8 mouse cellular contexts compared by ENCODE assay signal in the genomic region with DNA sequence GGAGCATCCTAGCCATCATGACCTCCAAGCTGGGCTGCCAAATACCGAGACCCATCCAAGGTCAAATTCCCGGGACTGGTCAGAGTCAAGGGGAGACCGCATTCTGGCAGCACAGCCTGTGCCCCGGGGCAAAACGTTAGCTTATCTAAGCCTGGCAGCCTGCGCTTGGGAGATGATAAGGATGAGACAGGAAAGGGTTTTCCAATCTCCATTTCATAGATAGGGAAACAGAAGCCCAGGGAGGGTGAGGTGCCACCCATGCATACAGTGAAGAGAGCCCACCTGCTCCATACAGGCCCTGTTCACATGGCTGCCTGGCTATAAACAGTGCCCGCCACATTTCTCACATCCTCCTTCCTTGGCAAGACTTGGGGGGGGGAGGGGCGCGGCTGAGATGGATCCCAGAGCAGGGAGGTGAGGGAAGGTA. TPM values are rescaled to one million over a fixed set of nuclear protein-coding genes. Genes with fewer than 3 reads are reported as not detected.
DNase-seq lines count a peak whose midpoint lies in the region; ATAC-seq and TF ChIP-seq lines count a peak whose summit lies in the region.

No protein-coding gene starts in this region.

- H3K9me3 ChIP-seq in hindbrain, embryonic 10.5 days, result no peaks in the 10 kb centered on the region
- no peaks in the 10 kb centered on the region for H3K9me3 ChIP-seq in hindbrain, embryonic 11.5 days (ENCODE audit: control insufficient read depth, low read length)
- H3K9me3 ChIP-seq in heart, embryonic 12.5 days (replicated peaks), result no peaks in the 10 kb centered on the region
- H3K9me3 ChIP-seq in megakaryocyte, embryonic 14.5 days, result no peaks in the 10 kb centered on the region

- no peak for TF ChIP-seq POLR2A in bone marrow, adult 2 months (IDR thresholded peaks at IDR 0.05; ENCODE audit: borderline replicate concordance, control insufficient read depth, low read depth, low read length)

- H3K4me2 ChIP-seq in hindbrain, embryonic 11.5 days (replicated peaks; ENCODE audit: low read depth, low read length), result no peak overlapping the region
- H3K4me2 ChIP-seq in heart, embryonic 12.5 days, result peak overlapping the region; percentile 15

- no peak for DNase-seq in hindbrain, embryonic 10.5 days (ENCODE audit: low spot score)
- DNase-seq in hindbrain, embryonic 11.5 days (ENCODE audit: low spot score), result no peak
- peak; percentile 59 to 84 for DNase-seq in kidney, postnatal 25 days
- DNase-seq in thymus, postnatal 10 days (ENCODE audit: low spot score in 2 of 2), result no peak

- no peak for ATAC-seq in hindbrain, embryonic 11.5 days (ENCODE audit: low FRiP score)
- peak; percentile 56 for ATAC-seq in heart, embryonic 12.5 days (ENCODE audit: insufficient number of reproducible peaks, low FRiP score)
- ATAC-seq in inflammation-experienced regulatory T-cells, adult 6 months, result no peak

- H3K27me3 ChIP-seq in hindbrain, embryonic 10.5 days (ENCODE audit: insufficient read depth, poor library complexity, severe bottlenecking), result peaks cover 58% of the 10 kb centered on the region
- H3K27me3 ChIP-seq in hindbrain, embryonic 11.5 days (ENCODE audit: control insufficient read depth, insufficient read depth, low read length), result no peaks in the 10 kb centered on the region; the same call in 1 of the 2 replicates
- H3K27me3 ChIP-seq in heart, embryonic 12.5 days (replicated peaks), result peaks cover 22% of the 10 kb centered on the region
- H3K27me3 ChIP-seq in megakaryocyte, embryonic 14.5 days (replicated peaks), result no peaks in the 10 kb centered on the region

- 60% methylated on average over 9 of the region's 9 CpGs for WGBS in hindbrain, embryonic 10.5 days
- 61% methylated on average over 9 of the region's 9 CpGs for WGBS in hindbrain, embryonic 11.5 days
- 17% methylated on average over 9 of the region's 9 CpGs for WGBS in bone marrow, adult 2 months
- WGBS in heart, embryonic 12.5 days, result 5% methylated on average over 9 of the region's 9 CpGs

- TF ChIP-seq CTCF in bone marrow, adult 2 months (IDR thresholded peaks at IDR 0.05; ENCODE audit: control insufficient read depth, insufficient read depth, low read length), result no peak

- H3K36me3 ChIP-seq in hindbrain, embryonic 10.5 days, result no peaks in the 10 kb centered on the region
- H3K36me3 ChIP-seq in hindbrain, embryonic 11.5 days (ENCODE audit: control insufficient read depth, insufficient read depth, low read length), result no peaks in the 10 kb centered on the region
- H3K36me3 ChIP-seq in heart, embryonic 12.5 days, result no peaks in the 10 kb centered on the region
- peaks cover 97% of the 10 kb centered on the region for H3K36me3 ChIP-seq in megakaryocyte, embryonic 14.5 days (replicated peaks; ENCODE audit: low read length)

- H3K27ac ChIP-seq in hindbrain, embryonic 10.5 days, result peak overlapping the region; percentile 16; the same call in 1 of the 2 replicates
- no peak overlapping the region for H3K27ac ChIP-seq in hindbrain, embryonic 11.5 days (ENCODE audit: low read depth, low read length)
- H3K27ac ChIP-seq in bone marrow, adult 2 months (ENCODE audit: control insufficient read depth, insufficient read depth, low read depth, low read length, poor library complexity), result peak overlapping the region; percentile 2; the same call in 1 of the 2 replicates
- peak overlapping the region; percentile 66 for H3K27ac ChIP-seq in heart, embryonic 12.5 days (ENCODE audit: poor library complexity, severe bottlenecking)

- H3K4me3 ChIP-seq in hindbrain, embryonic 10.5 days, result no peak overlapping the region
- no peak overlapping the region for H3K4me3 ChIP-seq in hindbrain, embryonic 11.5 days (ENCODE audit: low read depth, low read length)
- no peak overlapping the region for H3K4me3 ChIP-seq in bone marrow, adult 2 months (replicated peaks; ENCODE audit: control insufficient read depth, low read depth, low read length)
- no peak overlapping the region for H3K4me3 ChIP-seq in heart, embryonic 12.5 days
- H3K4me3 ChIP-seq in megakaryocyte, embryonic 14.5 days (replicated peaks), result peak overlapping the region; percentile 88

- no peak overlapping the region for H3K9ac ChIP-seq in hindbrain, embryonic 11.5 days (ENCODE audit: low read depth, low read length)
- H3K9ac ChIP-seq in heart, embryonic 12.5 days, result peak overlapping the region; percentile 23; the same call in 1 of the 2 replicates

- H3K4me1 ChIP-seq in hindbrain, embryonic 10.5 days (replicated peaks), result peaks cover 67% of the 10 kb centered on the region
- H3K4me1 ChIP-seq in hindbrain, embryonic 11.5 days (replicated peaks; ENCODE audit: control insufficient read depth, insufficient read depth, low read length), result 0 out of 2 replicates have a peak, but pooled peaks cover 2% of the 10 kb centered on the region
- H3K4me1 ChIP-seq in bone marrow, adult 2 months (ENCODE audit: control insufficient read depth, insufficient read depth, low read length), result peaks cover 17% of the 10 kb centered on the region
- H3K4me1 ChIP-seq in heart, embryonic 12.5 days (replicated peaks), result peaks cover 82% of the 10 kb centered on the region
- peaks cover 100% of the 10 kb centered on the region for H3K4me1 ChIP-seq in megakaryocyte, embryonic 14.5 days

RNA-seq across cellular contexts. Expression of a gene that starts 32.6 kb away (rescaled TPM):
- 2.2 and 5.4 TPM in 2 replicates for polyA plus RNA-seq in hindbrain, embryonic 10.5 days (2016; fragmentation: Nextera tagmentation; extraction: Ambion mirVana)
- polyA plus RNA-seq in hindbrain, embryonic 11.5 days (2014; fragmentation: Nextera tagmentation; extraction: Ambion mirVana), result 7.3 and 8.9 TPM in 2 replicates
- polyA plus RNA-seq in bone marrow, adult 2 months (2011; ENCODE audit: insufficient read depth, insufficient read length, low replicate concordance, missing spikeins), result 16.3 and 58.8 TPM in 2 replicates
- 6.2 TPM in 2 replicates for polyA plus RNA-seq in heart, embryonic 12.5 days (2016; fragmentation: Nextera tagmentation; extraction: Ambion mirVana)
- polyA plus RNA-seq in megakaryocyte, embryonic 14.5 days (2012; ENCODE audit: insufficient read depth, low replicate concordance), result 54.9 and 189 TPM in 2 replicates
- polyA plus RNA-seq in inflammation-experienced regulatory T-cells, adult 6 months (2017; shearing (Covaris generic)), result under 1 TPM; 0.31 to 0.54 (median 0.52) TPM

RNA-seq across cellular contexts. Expression of a gene that starts 43.8 kb away (rescaled TPM):
- polyA plus RNA-seq in hindbrain, embryonic 10.5 days (2016; fragmentation: Nextera tagmentation; extraction: Ambion mirVana), result not detected in 2 replicates
- not detected in 2 replicates for polyA plus RNA-seq in hindbrain, embryonic 11.5 days (2014; fragmentation: Nextera tagmentation; extraction: Ambion mirVana)
- not detected in 2 replicates for polyA plus RNA-seq in bone marrow, adult 2 months (2011; ENCODE audit: insufficient read depth, insufficient read length, low replicate concordance, missing spikeins)
- not detected in 2 replicates for polyA plus RNA-seq in heart, embryonic 12.5 days (2016; fragmentation: Nextera tagmentation; extraction: Ambion mirVana)
- polyA plus RNA-seq in megakaryocyte, embryonic 14.5 days (2012; ENCODE audit: insufficient read depth, low replicate concordance), result 0.25 TPM in 1 of 2 replicates, not detected in the other
- not detected for polyA plus RNA-seq in inflammation-experienced regulatory T-cells, adult 6 months (2017; shearing (Covaris generic))

RNA-seq across cellular contexts. Expression of a gene that starts 54.9 kb away (rescaled TPM):
- 53.3 and 68.5 TPM in 2 replicates for polyA plus RNA-seq in hindbrain, embryonic 10.5 days (2016; fragmentation: Nextera tagmentation; extraction: Ambion mirVana)
- 48.3 and 60.2 TPM in 2 replicates for polyA plus RNA-seq in hindbrain, embryonic 11.5 days (2014; fragmentation: Nextera tagmentation; extraction: Ambion mirVana)
- polyA plus RNA-seq in bone marrow, adult 2 months (2011; ENCODE audit: insufficient read depth, insufficient read length, low replicate concordance, missing spikeins), result 14.0 and 36.5 TPM in 2 replicates
- polyA plus RNA-seq in heart, embryonic 12.5 days (2016; fragmentation: Nextera tagmentation; extraction: Ambion mirVana), result 45.1 and 45.8 TPM in 2 replicates
- 2.2 TPM in 1 of 2 replicates, not detected in the other for polyA plus RNA-seq in megakaryocyte, embryonic 14.5 days (2012; ENCODE audit: insufficient read depth, low replicate concordance)
- polyA plus RNA-seq in inflammation-experienced regulatory T-cells, adult 6 months (2017; shearing (Covaris generic)), result 10 to 100 TPM; 57.7 to 82.5 (median 80.6) TPM

RNA-seq across cellular contexts. Expression of a gene that starts 55.1 kb away (rescaled TPM):
- 7.1 and 7.2 TPM in 2 replicates for polyA plus RNA-seq in hindbrain, embryonic 10.5 days (2016; fragmentation: Nextera tagmentation; extraction: Ambion mirVana)
- polyA plus RNA-seq in hindbrain, embryonic 11.5 days (2014; fragmentation: Nextera tagmentation; extraction: Ambion mirVana), result 4.7 and 6.2 TPM in 2 replicates
- 18.7 and 40.6 TPM in 2 replicates for polyA plus RNA-seq in bone marrow, adult 2 months (2011; ENCODE audit: insufficient read depth, insufficient read length, low replicate concordance, missing spikeins)
- 12.7 and 13.5 TPM in 2 replicates for polyA plus RNA-seq in heart, embryonic 12.5 days (2016; fragmentation: Nextera tagmentation; extraction: Ambion mirVana)
- polyA plus RNA-seq in megakaryocyte, embryonic 14.5 days (2012; ENCODE audit: insufficient read depth, low replicate concordance), result 12.6 and 15.3 TPM in 2 replicates
- polyA plus RNA-seq in inflammation-experienced regulatory T-cells, adult 6 months (2017; shearing (Covaris generic)), result 10 to 100 TPM in 2 of 3 experiments, 1 to 10 TPM in 1; 8.3 to 11.6 (median 10.6) TPM

Comparison
In these comparisons a context has a peak if more than half of its experiments do, and no peak if none do; other contexts are left out.
1. DNase-seq: peak in kidney, postnatal 25 days (2 of 2); none in hindbrain, embryonic 10.5 days (single experiment), hindbrain, embryonic 11.5 days (single experiment) and thymus, postnatal 10 days (0 of 2).